Mouse (Mus musculus): Measurements from ENCODE around the gene Grasp. TPM values are rescaled to one million over a fixed set of nuclear protein-coding genes. Genes with fewer than 3 reads are reported as not detected.
A peak's percentile ranks its signal among the peaks of the same experiment; 100 is the strongest.

Grasp gene
- polyA plus RNA-seq, 1 experiment, result 11.0 TPM

- Histone ChIP-seq H3K36me3 (ENCODE audit: control insufficient read depth, insufficient read depth) (no peaks in the 10 kb centered on the region), H3K4me3 (no peak overlapping the region), H3K27me3 (ENCODE audit: control insufficient read depth, insufficient read depth, insufficient read length) (no peaks in the 10 kb centered on the region), H3K79me2 (ENCODE audit: control insufficient read depth, insufficient read depth) (no peaks in the 10 kb centered on the region), H3K4me2 (ENCODE audit: low read depth) (no peak overlapping the region), H3ac (ENCODE audit: control insufficient read depth, insufficient read length) (no peak overlapping the region)
- TF ChIP-seq E2F4 (IDR thresholded peaks at IDR 0.05; ENCODE audit: insufficient read depth) (no peak), POLR2AphosphoS2 (IDR thresholded peaks at IDR 0.05; ENCODE audit: insufficient read length, low read depth) (no peak), TCF3 (IDR thresholded peaks at IDR 0.05; ENCODE audit: insufficient read length, low read depth) (no peak), MYOG (IDR thresholded peaks at IDR 0.05; ENCODE audit: control insufficient read depth in 1 of 3, insufficient read depth in 1 of 3, insufficient read length in 2 of 3, low read depth in 2 of 3) (no peak), SRF (IDR thresholded peaks at IDR 0.05; ENCODE audit: control insufficient read depth, insufficient read length, low read depth) (no peak), TCF12 (IDR thresholded peaks at IDR 0.05; ENCODE audit: insufficient read depth, poor library complexity, severe bottlenecking) (no peak), CEBPB (IDR thresholded peaks at IDR 0.05; ENCODE audit: insufficient read depth, poor library complexity, severe bottlenecking) (no peak), MYOD1 (IDR thresholded peaks at IDR 0.05; ENCODE audit: control insufficient read depth in 1 of 3, insufficient read length in 2 of 3, low read depth in 2 of 3) (no peak), USF1 (IDR thresholded peaks at IDR 0.05; ENCODE audit: low read depth) (no peak), REST (IDR thresholded peaks at IDR 0.05; ENCODE audit: insufficient read depth, insufficient read length) (no peak), MAX (IDR thresholded peaks at IDR 0.05; ENCODE audit: low read depth) (no peak), POLR2A (IDR thresholded peaks at IDR 0.05; ENCODE audit: insufficient read length, low read depth) (no peak)
Measured at GRCm38 (mm10) chr15:101215136-101215535, 8.9 kb upstream of the Grasp start.

- Histone ChIP-seq H3K4me2 (ENCODE audit: low read depth) (no peak overlapping the region), H3K4me3 (no peak overlapping the region), H3K27me3 (ENCODE audit: control insufficient read depth, insufficient read depth, insufficient read length) (no peaks in the 10 kb centered on the region), H3ac (ENCODE audit: control insufficient read depth, insufficient read length) (no peak overlapping the region), H3K79me2 (ENCODE audit: control insufficient read depth, insufficient read depth) (no peaks in the 10 kb centered on the region), H3K36me3 (ENCODE audit: control insufficient read depth, insufficient read depth) (no peaks in the 10 kb centered on the region)
- no peak for TF ChIP-seq SRF (IDR thresholded peaks at IDR 0.05; ENCODE audit: control insufficient read depth, insufficient read length, low read depth)
Measured at GRCm38 (mm10) chr15:101216036-101216435, 8.0 kb upstream of the Grasp start.

- H3ac ChIP-seq (ENCODE audit: control insufficient read depth, insufficient read length), result no peak overlapping the region
- peak overlapping the region; percentile 8 for H3K4me3 ChIP-seq
- TF ChIP-seq SRF (IDR thresholded peaks at IDR 0.05; ENCODE audit: control insufficient read depth, insufficient read length, low read depth) (no peak), TCF3 (IDR thresholded peaks at IDR 0.05; ENCODE audit: insufficient read length, low read depth) (peak; percentile 79), REST (IDR thresholded peaks at IDR 0.05; ENCODE audit: insufficient read depth, insufficient read length) (no peak), MYOD1 (IDR thresholded peaks at IDR 0.05; ENCODE audit: control insufficient read depth in 1 of 3, insufficient read length in 2 of 3, low read depth in 2 of 3) (peak in 2 of 3 experiments; percentile 75 to 86), E2F4 (IDR thresholded peaks at IDR 0.05; ENCODE audit: insufficient read depth) (no peak), POLR2A (IDR thresholded peaks at IDR 0.05; ENCODE audit: insufficient read length, low read depth) (no peak), TCF12 (IDR thresholded peaks at IDR 0.05; ENCODE audit: insufficient read depth, poor library complexity, severe bottlenecking) (peak; percentile 43), MYOG (IDR thresholded peaks at IDR 0.05; ENCODE audit: control insufficient read depth in 1 of 3, insufficient read depth in 1 of 3, insufficient read length in 2 of 3, low read depth in 2 of 3) (peak in 2 of 3 experiments; percentile 75 to 95), MAX (IDR thresholded peaks at IDR 0.05; ENCODE audit: low read depth) (no peak), USF1 (IDR thresholded peaks at IDR 0.05; ENCODE audit: low read depth) (no peak), POLR2AphosphoS2 (IDR thresholded peaks at IDR 0.05; ENCODE audit: insufficient read length, low read depth) (no peak), CEBPB (IDR thresholded peaks at IDR 0.05; ENCODE audit: insufficient read depth, poor library complexity, severe bottlenecking) (peak; percentile 53; the same call in 1 of the 2 replicates)
- no peaks in the 10 kb centered on the region for H3K36me3 ChIP-seq (ENCODE audit: control insufficient read depth, insufficient read depth)
- H3K27me3 ChIP-seq (ENCODE audit: control insufficient read depth, insufficient read depth, insufficient read length), result no peaks in the 10 kb centered on the region
- no peaks in the 10 kb centered on the region for H3K79me2 ChIP-seq (ENCODE audit: control insufficient read depth, insufficient read depth)
- peak overlapping the region; percentile 85 for H3K4me2 ChIP-seq (ENCODE audit: low read depth)
Measured at GRCm38 (mm10) chr15:101220905-101221297, 3.1 kb upstream of the Grasp start.

- no peaks in the 10 kb centered on the region for H3K27me3 ChIP-seq (ENCODE audit: control insufficient read depth, insufficient read depth, insufficient read length)
- no peaks in the 10 kb centered on the region for H3K79me2 ChIP-seq (ENCODE audit: control insufficient read depth, insufficient read depth)
- H3ac ChIP-seq (ENCODE audit: control insufficient read depth, insufficient read length), result no peak overlapping the region
- H3K4me2 ChIP-seq (ENCODE audit: low read depth), result peak overlapping the region; percentile 85
- no peaks in the 10 kb centered on the region for H3K36me3 ChIP-seq (ENCODE audit: control insufficient read depth, insufficient read depth)
- H3K4me3 ChIP-seq, result peak overlapping the region; percentile 8
- TF ChIP-seq CEBPB (IDR thresholded peaks at IDR 0.05; ENCODE audit: insufficient read depth, poor library complexity, severe bottlenecking), result no peak
- TF ChIP-seq TCF3 (IDR thresholded peaks at IDR 0.05; ENCODE audit: insufficient read length, low read depth), result no peak
- TF ChIP-seq MYOG (IDR thresholded peaks at IDR 0.05; ENCODE audit: control insufficient read depth in 1 of 3, insufficient read depth in 1 of 3, insufficient read length in 2 of 3, low read depth in 2 of 3), result peak in 2 of 3 experiments; percentile 43 to 68
- TF ChIP-seq MYOD1 (IDR thresholded peaks at IDR 0.05; ENCODE audit: control insufficient read depth in 1 of 3, insufficient read length in 2 of 3, low read depth in 2 of 3), result peak in 2 of 3 experiments; percentile 49 to 51
- no peak for TF ChIP-seq POLR2A (IDR thresholded peaks at IDR 0.05; ENCODE audit: insufficient read length, low read depth)
- no peak for TF ChIP-seq TCF12 (IDR thresholded peaks at IDR 0.05; ENCODE audit: insufficient read depth, poor library complexity, severe bottlenecking)
- peak; percentile 17 for TF ChIP-seq MAX (IDR thresholded peaks at IDR 0.05; ENCODE audit: low read depth)
- TF ChIP-seq REST (IDR thresholded peaks at IDR 0.05; ENCODE audit: insufficient read depth, insufficient read length), result no peak
- TF ChIP-seq E2F4 (IDR thresholded peaks at IDR 0.05; ENCODE audit: insufficient read depth), result no peak
- TF ChIP-seq USF1 (IDR thresholded peaks at IDR 0.05; ENCODE audit: low read depth), result no peak
- TF ChIP-seq SRF (IDR thresholded peaks at IDR 0.05; ENCODE audit: control insufficient read depth, insufficient read length, low read depth), result no peak
Measured at GRCm38 (mm10) chr15:101221298-101222104, 2.5 kb upstream of the Grasp start.
